Mouse (Mus musculus): ENCODE measurements around the gene BC107364.

DNA sequence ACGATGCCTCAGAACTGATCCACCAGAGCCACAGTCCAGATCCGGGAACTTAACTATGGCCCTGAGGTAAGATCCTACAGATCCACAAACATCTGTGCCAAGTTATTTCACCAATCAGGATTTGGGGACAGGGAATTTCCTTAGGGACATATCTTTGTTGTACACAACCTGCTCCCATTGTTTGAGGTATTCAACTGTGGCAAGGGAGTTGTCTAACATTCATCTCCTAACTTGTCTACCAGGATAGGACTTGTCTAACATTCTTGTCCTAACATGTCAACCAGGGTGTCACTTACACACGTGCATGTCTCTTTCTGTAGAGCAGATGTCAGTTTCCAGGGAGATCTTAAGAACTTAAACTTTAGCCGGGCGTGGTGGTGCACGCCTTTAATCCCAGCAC, 35.5 kb downstream of the BC107364 start:
- TF ChIP-seq POLR2A (IDR thresholded peaks at IDR 0.05; ENCODE audit: control insufficient read depth, extremely low read depth, insufficient read depth, low read length, poor library complexity) (no peak), CTCF (IDR thresholded peaks at IDR 0.05; ENCODE audit: borderline replicate concordance, control insufficient read depth, extremely low read depth, insufficient read depth, low read length, poor library complexity) (no peak)

All from thymus, adult 2 months (tissue).